30 mouse cellular contexts compared by ENCODE assay signal in the genomic region with DNA sequence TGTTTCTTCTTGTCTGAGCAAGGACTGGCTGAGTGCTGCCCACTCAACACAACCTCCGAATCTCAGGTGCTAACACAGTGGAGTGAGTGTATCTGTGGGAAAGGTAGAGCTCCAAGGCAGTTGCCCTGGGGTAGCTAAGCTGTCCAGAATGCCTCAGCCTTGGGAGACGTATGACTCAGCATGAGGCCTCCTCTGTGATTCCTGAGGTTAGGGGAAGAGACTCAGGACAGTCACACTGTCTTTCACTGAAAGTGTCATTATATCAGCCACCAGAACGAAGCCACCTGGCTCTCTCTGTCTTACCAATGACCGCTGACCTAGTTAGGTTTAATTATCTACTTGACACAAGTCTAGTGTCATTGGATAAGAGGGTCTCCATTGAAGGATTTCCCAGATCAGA. TPM values are rescaled to one million over a fixed set of nuclear protein-coding genes. Genes with fewer than 3 reads are reported as not detected.
DNase-seq lines count a peak whose midpoint lies in the region; ATAC-seq and TF ChIP-seq lines count a peak whose summit lies in the region.
"Had no signal": no experiment of that assay in that cellular context is flagged by ENCODE, and none has a peak within 500 bp of the region (broad histone marks: within the 10 kb centered on the region; RNA-seq: fewer than 3 reads in every experiment).

No protein-coding gene starts in this region.

- TF ChIP-seq EP300 in heart, adult 2 months (IDR thresholded peaks at IDR 0.05; ENCODE audit: insufficient read depth, low read depth, low read length): no peak

- no peak for TF ChIP-seq POLR2A in heart, adult 2 months (IDR thresholded peaks at IDR 0.05; ENCODE audit: insufficient read depth, low read depth, low read length)

- no peak for DNase-seq in heart, embryonic 10.5 days (ENCODE audit: low spot score)
- no peak for DNase-seq in heart, adult 2 months
- no peak for DNase-seq in midbrain, embryonic 11.5 days (ENCODE audit: low spot score, missing footprints)
- DNase-seq in liver, embryonic 13.5 days: no peak
- no peak for DNase-seq in layer of hippocampus, postnatal 10 days (ENCODE audit: low spot score in 2 of 2)
- DNase-seq in urinary bladder, postnatal 36 days (ENCODE audit: low spot score in 2 of 2): no peak
- DNase-seq: cerebellum, adult 11-12 months; cerebellum, adult 9-11 months; gastrocnemius, adult 2 months; gastrocnemius, postnatal 36 days; heart, postnatal 14 days; kidney, adult 2 months; kidney, postnatal 36 days; lung, adult 2 months; lung, postnatal 10 days; right cerebral cortex, postnatal 25 days; thymus, postnatal 14 days had no signal

- H3K27me3 ChIP-seq in heart, embryonic 10.5 days (ENCODE audit: insufficient read depth, poor library complexity, severe bottlenecking): no peaks in the 10 kb centered on the region
- H3K27me3 ChIP-seq in heart, adult 2 months (ENCODE audit: control insufficient read depth, insufficient read depth, low read length): no peaks in the 10 kb centered on the region
- H3K27me3 ChIP-seq in midbrain, embryonic 15.5 days (replicated peaks): no peaks in the 10 kb centered on the region
- no peaks in the 10 kb centered on the region for H3K27me3 ChIP-seq in midbrain, embryonic 11.5 days (ENCODE audit: control insufficient read depth, insufficient read depth, low read length)
- H3K27me3 ChIP-seq in liver, embryonic 13.5 days: no peaks in the 10 kb centered on the region
- H3K27me3 ChIP-seq: CH12.LX; embryonic facial prominence, embryonic 13.5 days; intestine, embryonic 15.5 days; limb, embryonic 13.5 days had no signal

- TF ChIP-seq CTCF in heart, adult 2 months (IDR thresholded peaks at IDR 0.05): no peak

- H3K36me3 ChIP-seq in heart, embryonic 10.5 days: no peaks in the 10 kb centered on the region
- no peaks in the 10 kb centered on the region for H3K36me3 ChIP-seq in heart, adult 2 months (ENCODE audit: control insufficient read depth, insufficient read depth, low read length)
- no peaks in the 10 kb centered on the region for H3K36me3 ChIP-seq in midbrain, embryonic 15.5 days (replicated peaks)
- no peaks in the 10 kb centered on the region for H3K36me3 ChIP-seq in midbrain, embryonic 11.5 days (ENCODE audit: control insufficient read depth, insufficient read depth, low read length)
- no peaks in the 10 kb centered on the region for H3K36me3 ChIP-seq in liver, embryonic 13.5 days
- H3K36me3 ChIP-seq: embryonic facial prominence, embryonic 13.5 days; forebrain, embryonic 10.5 days; intestine, embryonic 15.5 days; limb, embryonic 13.5 days had no signal

- intact Hi-C loops in heart, adult 2 months (cut with DNase I): no loop called here

- ATAC-seq in midbrain, embryonic 15.5 days (replicated peaks): no peak
- no peak for ATAC-seq in midbrain, embryonic 11.5 days (ENCODE audit: low FRiP score)
- ATAC-seq in liver, embryonic 13.5 days (ENCODE audit: low read depth): no peak
- ATAC-seq: forebrain, embryonic 16.5 days had no signal

- H3K9me3 ChIP-seq in heart, embryonic 10.5 days: no peaks in the 10 kb centered on the region
- H3K9me3 ChIP-seq in midbrain, embryonic 15.5 days: no peaks in the 10 kb centered on the region
- H3K9me3 ChIP-seq in midbrain, embryonic 11.5 days (ENCODE audit: control insufficient read depth, low read length): no peaks in the 10 kb centered on the region
- no peaks in the 10 kb centered on the region for H3K9me3 ChIP-seq in liver, embryonic 13.5 days (replicated peaks)
- H3K9me3 ChIP-seq: embryonic facial prominence, embryonic 13.5 days; forebrain, embryonic 10.5 days; intestine, embryonic 15.5 days; limb, embryonic 13.5 days had no signal

- H3K4me3 ChIP-seq in heart, embryonic 10.5 days: no peak overlapping the region
- no peak overlapping the region for H3K4me3 ChIP-seq in heart, adult 2 months
- H3K4me3 ChIP-seq in midbrain, embryonic 15.5 days: no peak overlapping the region
- no peak overlapping the region for H3K4me3 ChIP-seq in midbrain, embryonic 11.5 days (ENCODE audit: low read depth, low read length)
- H3K4me3 ChIP-seq in liver, embryonic 13.5 days (replicated peaks): no peak overlapping the region
- H3K4me3 ChIP-seq: embryonic facial prominence, embryonic 13.5 days; forebrain, embryonic 10.5 days; gastrocnemius, adult 2 months; intestine, embryonic 15.5 days; layer of hippocampus, adult 2 months; limb, embryonic 13.5 days had no signal

- H3K9ac ChIP-seq in heart, adult 2 months (ENCODE audit: low read depth, low read length): no peak overlapping the region
- H3K9ac ChIP-seq in midbrain, embryonic 15.5 days: no peak overlapping the region
- no peak overlapping the region for H3K9ac ChIP-seq in midbrain, embryonic 11.5 days (ENCODE audit: low read length)
- H3K9ac ChIP-seq in liver, embryonic 13.5 days: no peak overlapping the region
- H3K9ac ChIP-seq: embryonic facial prominence, embryonic 13.5 days; intestine, embryonic 15.5 days; limb, embryonic 13.5 days had no signal

- H3K4me2 ChIP-seq in midbrain, embryonic 15.5 days: no peak overlapping the region
- H3K4me2 ChIP-seq in midbrain, embryonic 11.5 days: no peak overlapping the region
- peak overlapping the region; percentile 59 for H3K4me2 ChIP-seq in liver, embryonic 13.5 days
- H3K4me2 ChIP-seq: embryonic facial prominence, embryonic 13.5 days; intestine, embryonic 15.5 days; limb, embryonic 13.5 days had no signal

- no peaks in the 10 kb centered on the region for H3K79me2 ChIP-seq in heart, adult 2 months (replicated peaks; ENCODE audit: control insufficient read depth, insufficient read depth, low read length)

- 86% methylated on average over 4 of the region's 4 CpGs for WGBS in heart, embryonic 10.5 days
- WGBS in heart, adult 2 months: 85% methylated on average over 4 of the region's 4 CpGs
- WGBS in midbrain, embryonic 15.5 days: 77% methylated on average over 4 of the region's 4 CpGs
- 82% methylated on average over 4 of the region's 4 CpGs for WGBS in midbrain, embryonic 11.5 days
- WGBS in liver, embryonic 13.5 days (ENCODE audit: insufficient replicate concordance): 54% methylated on average over 4 of the region's 4 CpGs

- peak overlapping the region; percentile 30; the same call in 1 of the 2 replicates for H3K27ac ChIP-seq in heart, embryonic 10.5 days
- H3K27ac ChIP-seq in heart, adult 2 months: no peak overlapping the region
- 0 out of 2 replicates have a peak overlapping the region, but pooled peaks have one; percentile 57 for H3K27ac ChIP-seq in midbrain, embryonic 15.5 days
- H3K27ac ChIP-seq in midbrain, embryonic 11.5 days (ENCODE audit: low read depth, low read length): no peak overlapping the region
- peak overlapping the region; percentile 83 for H3K27ac ChIP-seq in liver, embryonic 13.5 days
- H3K27ac ChIP-seq: embryonic facial prominence, embryonic 13.5 days; forebrain, embryonic 10.5 days; gastrocnemius, adult 2 months; hindbrain, postnatal 0 days; intestine, embryonic 15.5 days; layer of hippocampus, adult 2 months; limb, embryonic 13.5 days; macrophage had no signal

- H3K4me1 ChIP-seq in heart, embryonic 10.5 days: peaks cover 20% of the 10 kb centered on the region
- H3K4me1 ChIP-seq in heart, adult 2 months (ENCODE audit: control insufficient read depth, insufficient read depth, low read length): no peaks in the 10 kb centered on the region
- H3K4me1 ChIP-seq in midbrain, embryonic 15.5 days: no peaks in the 10 kb centered on the region
- H3K4me1 ChIP-seq in midbrain, embryonic 11.5 days (ENCODE audit: control insufficient read depth, insufficient read depth, low read length): no peaks in the 10 kb centered on the region
- H3K4me1 ChIP-seq in liver, embryonic 13.5 days (replicated peaks): peaks cover 42% of the 10 kb centered on the region
- H3K4me1 ChIP-seq: embryonic facial prominence, embryonic 13.5 days; forebrain, embryonic 10.5 days; intestine, embryonic 15.5 days; limb, embryonic 13.5 days had no signal

RNA-seq across cellular contexts. Expression of a gene that starts 46.6 kb away (rescaled TPM):
- polyA plus RNA-seq in heart, embryonic 10.5 days (2016; fragmentation: Nextera tagmentation; extraction: Ambion mirVana): 0.28 and 0.49 TPM in 2 replicates
- under 1 TPM; 0.11 to 0.13 TPM for total RNA-seq in heart, adult 2 months (2021)
- polyA plus RNA-seq in heart, adult 2 months (2012; rRNA removed): 0.03 and 0.04 TPM in 2 replicates
- polyA plus RNA-seq in midbrain, embryonic 15.5 days (2015; fragmentation: Nextera tagmentation; extraction: Ambion mirVana): 0.08 and 0.14 TPM in 2 replicates
- polyA plus RNA-seq in midbrain, embryonic 11.5 days (2014; fragmentation: Nextera tagmentation; extraction: Ambion mirVana): 0.25 and 0.29 TPM in 2 replicates
- polyA plus RNA-seq in liver, embryonic 13.5 days (2015; fragmentation: Nextera tagmentation; extraction: Ambion mirVana): 0.54 and 0.88 TPM in 2 replicates
- 1 to 10 TPM; 1.1 to 1.4 TPM for total RNA-seq in layer of hippocampus, postnatal 10 days (2021)
- total RNA-seq: CH12.LX; megakaryocyte-erythroid progenitor cell, adult 5-6 weeks; monocyte, adult 5-6 weeks had no signal
- polyA plus RNA-seq: macrophage; neural tube, embryonic 14.5 days had no signal

Comparison
In these comparisons a context has a peak if more than half of its experiments do, and no peak if none do; other contexts are left out.
1. H3K27ac ChIP-seq: peak in heart, embryonic 10.5 days (single experiment), midbrain, embryonic 15.5 days (single experiment) and liver, embryonic 13.5 days (single experiment); none in heart, adult 2 months (single experiment) and midbrain, embryonic 11.5 days (single experiment).